Mouse (Mus musculus) hindbrain, embryonic 16.5 days (tissue): ENCODE measurements around the gene Rgs8. TPM values are rescaled to one million over a fixed set of nuclear protein-coding genes. Genes with fewer than 3 reads are reported as not detected.

Source experiments
- ATAC-seq: fragments of 200-750 bp; cut with Nextera tagmentation; 2 replicates; pipeline ENCODE4 v1.8.0; 2017; ENCODE audit warnings: moderate TSS enrichment, moderate library complexity
- H3K27ac ChIP-seq: fragments of 300-500 bp; sonication (generic); 2 replicates; pipeline ENCODE4 v1.5.1; 2014; ENCODE audit warnings: low read depth, mild to moderate bottlenecking, control low read depth, low read length, moderate library complexity
- H3K27me3 ChIP-seq: fragments of 300-500 bp; sonication (generic); replicated peaks from 2 replicates; pipeline ENCODE4 v1.6.1; 2014; ENCODE audit warnings: low read length; ENCODE audit not compliant: control insufficient read depth, insufficient read depth
- H3K36me3 ChIP-seq: fragments of 300-500 bp; sonication (generic); 2 replicates; pipeline ENCODE4 v1.6.1; 2014; ENCODE audit warnings: mild to moderate bottlenecking, low read length, moderate library complexity, mixed read lengths; ENCODE audit not compliant: control insufficient read depth, insufficient read depth
- H3K4me1 ChIP-seq: fragments of 300-500 bp; sonication (generic); 2 replicates; pipeline ENCODE4 v1.6.1; 2014; ENCODE audit warnings: low read depth, low read length; ENCODE audit not compliant: control insufficient read depth, insufficient read depth
- H3K4me2 ChIP-seq: fragments of 300-500 bp; sonication (generic); 2 replicates; pipeline ENCODE4 v1.6.1; 2014; ENCODE audit warnings: mild to moderate bottlenecking, low read length, control low read depth, moderate library complexity
- H3K4me3 ChIP-seq: fragments of 300-500 bp; sonication (generic); 2 replicates; pipeline ENCODE4 v1.5.1; 2014; ENCODE audit warnings: mild to moderate bottlenecking, low read length, control low read depth, moderate library complexity
- H3K9ac ChIP-seq: fragments of 300-500 bp; sonication (generic); 2 replicates; pipeline ENCODE4 v1.6.1; 2014; ENCODE audit warnings: low read depth, mild to moderate bottlenecking, control low read depth, low read length, moderate library complexity
- H3K9me3 ChIP-seq: fragments of 300-500 bp; sonication (generic); 2 replicates; pipeline ENCODE4 v1.6.1; 2014; ENCODE audit warnings: mild to moderate bottlenecking, low read length, moderate library complexity; ENCODE audit not compliant: control insufficient read depth
- WGBS: fragments of 180-500 bp; shearing (Covaris S2); extraction: QIAGEN DNeasy Blood & Tissue Kit; methylation state at CpG from one replicate; pipeline ENCODE4 v1.1.7; 2014; 5-methylcytosine and 5-hydroxymethylcytosine counted together
- polyA plus RNA-seq: library from polyadenylated mRNA; unstranded; fragments of >200 nt; fragmentation: Nextera tagmentation; extraction: Ambion mirVana; gene quantifications from 2 replicates; pipeline ENCODE4 v1.2.1, GENCODE M21; 2015

Gene Rgs8
- polyA plus RNA-seq, 1 experiment from 2014 or later: 18.8 TPM

DNA sequence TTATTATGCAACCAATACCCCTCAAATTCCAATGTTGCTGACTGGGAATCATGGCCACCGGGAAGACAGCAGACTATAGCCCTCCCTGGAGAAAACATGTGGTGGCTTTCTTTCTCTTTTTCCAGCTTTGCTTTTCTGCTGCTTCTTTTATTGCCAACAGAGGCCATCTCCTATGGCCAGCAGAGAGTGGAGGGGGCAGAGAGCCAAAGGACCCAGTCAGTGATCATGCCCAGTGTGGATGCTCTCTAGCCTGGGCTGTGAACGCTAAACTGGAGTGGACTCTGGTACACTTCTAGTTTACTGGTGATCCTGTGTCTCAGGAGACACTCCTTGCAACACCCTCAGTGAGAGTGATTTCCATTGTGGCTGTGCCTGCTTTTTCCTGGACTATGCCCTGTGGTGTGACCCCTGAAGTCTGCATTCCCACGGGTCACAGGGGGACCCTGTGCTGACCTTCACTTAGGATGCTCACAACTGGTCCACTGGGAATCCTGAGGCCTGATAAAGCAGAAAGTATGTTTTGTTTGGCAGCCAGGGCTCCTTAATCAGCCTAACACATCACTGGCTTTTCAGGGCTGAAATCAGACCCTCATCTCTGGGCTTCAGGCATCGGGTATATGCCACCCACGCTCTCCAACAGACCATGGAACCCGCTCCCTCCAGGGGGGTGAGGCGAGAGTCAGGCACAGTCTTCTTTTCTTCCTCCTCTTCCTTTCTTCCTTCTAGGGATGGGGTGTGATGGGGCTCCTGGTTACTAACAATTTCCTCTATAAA, 45.7 kb downstream of the Rgs8 start:
- no peak for ATAC-seq
- H3K4me3 ChIP-seq: no peak overlapping the region
- H3K27me3 ChIP-seq: no peaks in the 10 kb centered on the region
- no peak overlapping the region for H3K27ac ChIP-seq
- no peak overlapping the region for H3K4me2 ChIP-seq
- H3K9me3 ChIP-seq: no peaks in the 10 kb centered on the region
- H3K9ac ChIP-seq: no peak overlapping the region
- 63% methylated on average over 7 of the region's 7 CpGs for WGBS
- H3K36me3 ChIP-seq: no peaks in the 10 kb centered on the region
- peaks cover 6% of the 10 kb centered on the region for H3K4me1 ChIP-seq

DNA sequence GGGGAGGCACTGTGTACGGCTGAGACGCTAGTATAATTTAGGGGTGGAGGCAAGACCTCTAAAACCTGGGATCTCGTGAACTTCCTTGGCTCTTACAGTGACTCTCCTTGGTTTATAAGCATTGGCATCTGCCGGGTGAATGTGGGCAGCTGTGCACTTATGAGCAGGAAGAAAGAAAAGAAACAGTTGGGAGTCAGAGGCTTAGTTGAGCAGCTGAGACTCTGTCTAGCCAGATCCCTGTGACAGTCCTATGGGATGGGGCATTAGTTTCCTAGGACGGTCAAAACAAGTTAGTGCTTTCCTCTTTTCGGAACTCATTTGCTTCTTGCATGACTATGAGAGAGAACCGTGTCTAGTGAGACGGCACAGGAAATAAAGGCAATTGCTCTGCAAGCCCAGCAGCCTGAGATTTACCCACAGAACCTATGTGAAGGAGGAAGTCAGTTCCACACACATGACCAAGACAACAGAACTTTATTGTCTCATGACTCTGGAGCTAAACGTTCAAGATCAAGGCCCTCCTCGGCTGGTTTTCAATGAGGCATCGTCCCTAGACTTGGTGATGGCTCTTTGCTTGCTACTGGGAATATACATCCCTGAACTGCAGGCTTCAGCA, 47.7 kb downstream of the Rgs8 start:
- Histone ChIP-seq H3K4me3 (no peak overlapping the region), H3K9ac (no peak overlapping the region), H3K27me3 (no peaks in the 10 kb centered on the region), H3K4me1 (peaks cover 16% of the 10 kb centered on the region), H3K9me3 (no peaks in the 10 kb centered on the region), H3K4me2 (no peak overlapping the region), H3K27ac (no peak overlapping the region), H3K36me3 (no peaks in the 10 kb centered on the region)
- ATAC-seq: no peak
- 82% methylated on average over 11 of the region's 11 CpGs for WGBS

DNA sequence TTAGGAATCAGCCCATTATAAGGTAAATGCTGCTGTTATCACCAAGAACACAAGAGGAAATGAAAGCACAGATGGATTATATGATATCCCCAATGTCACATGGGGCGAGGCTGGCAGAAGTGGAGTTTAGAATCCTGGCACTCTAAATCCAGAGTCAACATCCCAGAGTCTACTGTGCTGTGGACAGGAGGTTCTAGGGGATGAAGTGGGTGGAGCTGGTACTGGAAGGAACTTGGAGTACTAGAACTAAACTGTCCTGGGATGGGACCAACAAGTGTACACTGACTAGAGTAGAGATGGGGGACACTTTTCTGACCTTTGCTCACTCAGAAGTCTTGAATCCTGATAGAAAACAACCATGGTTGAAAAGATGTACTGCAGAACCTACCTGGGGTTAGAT, 48.6 kb downstream of the Rgs8 start:
- H3K36me3 ChIP-seq: no peaks in the 10 kb centered on the region
- WGBS: 100% methylated on average over 1 of the region's 1 CpGs
- H3K4me3 ChIP-seq: no peak overlapping the region
- H3K4me2 ChIP-seq: no peak overlapping the region
- H3K4me1 ChIP-seq: peaks cover 16% of the 10 kb centered on the region
- no peak for ATAC-seq
- H3K9me3 ChIP-seq: no peaks in the 10 kb centered on the region
- no peak overlapping the region for H3K9ac ChIP-seq
- H3K27ac ChIP-seq: no peak overlapping the region
- H3K27me3 ChIP-seq: no peaks in the 10 kb centered on the region

DNA sequence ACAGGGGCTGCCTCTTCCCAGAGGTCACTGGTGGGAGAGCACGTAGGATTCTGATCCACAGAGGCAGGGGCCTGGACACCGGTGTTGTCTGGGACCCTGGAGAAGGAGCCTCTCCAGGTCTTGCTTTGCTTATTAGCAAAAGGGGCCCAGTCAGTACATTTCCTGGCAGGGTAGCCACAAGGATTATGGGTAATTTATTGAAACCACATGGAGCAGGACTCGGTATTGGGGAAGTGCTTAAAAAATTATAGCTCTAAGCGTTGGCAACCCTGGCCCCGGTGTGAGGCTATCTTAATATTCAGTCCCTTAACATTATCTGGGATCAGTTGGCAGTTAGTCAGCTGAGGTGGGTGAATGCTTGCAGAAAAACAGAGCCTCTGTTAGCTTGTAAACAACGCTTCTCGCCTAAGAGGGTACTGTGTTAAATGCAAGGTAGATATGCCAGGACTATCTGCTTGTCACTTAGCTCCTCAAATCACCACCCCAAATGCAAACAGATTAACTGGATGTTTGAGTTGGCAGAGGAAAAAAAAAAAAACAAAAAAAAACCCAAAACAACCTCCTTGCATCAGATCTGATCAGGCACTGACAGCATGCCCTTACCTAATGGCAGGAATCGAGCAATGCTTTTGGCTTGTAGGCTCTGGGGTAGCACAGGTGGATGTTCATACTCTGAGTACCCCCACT, 49.5 kb downstream of the Rgs8 start:
- Histone ChIP-seq H3K4me3 (no peak overlapping the region), H3K4me1 (peaks cover 16% of the 10 kb centered on the region), H3K27me3 (no peaks in the 10 kb centered on the region), H3K4me2 (no peak overlapping the region), H3K9ac (no peak overlapping the region), H3K27ac (no peak overlapping the region), H3K9me3 (no peaks in the 10 kb centered on the region), H3K36me3 (no peaks in the 10 kb centered on the region)
- 79% methylated on average over 8 of the region's 8 CpGs for whole genome bisulfite sequencing
- no peak for ATAC-seq

DNA sequence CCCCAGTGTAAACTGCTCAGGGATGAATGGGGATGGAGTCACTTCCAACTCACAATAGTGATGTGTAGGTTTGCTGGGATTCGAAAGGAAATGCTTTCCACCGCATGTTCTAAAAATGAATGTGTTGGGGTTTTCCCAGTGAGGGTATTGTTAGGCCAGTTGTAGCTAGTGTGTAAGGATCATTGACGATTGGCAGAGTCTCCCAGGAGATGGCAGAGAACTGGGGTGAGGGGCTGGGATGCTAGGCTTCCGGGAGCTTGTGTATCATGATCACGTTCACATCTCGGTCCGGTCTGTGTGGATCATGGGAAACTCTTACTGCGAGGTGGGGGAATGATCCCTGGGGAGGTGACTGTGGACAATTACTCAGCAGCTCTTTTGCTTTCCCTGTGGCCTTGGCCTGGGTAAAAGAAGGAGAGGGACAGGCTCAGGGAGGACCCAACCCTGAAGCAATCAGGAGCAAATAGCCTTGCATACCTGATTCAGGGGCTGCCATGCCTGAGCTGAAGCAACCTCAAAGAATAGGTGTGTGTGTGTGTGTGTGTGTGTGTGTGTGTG, 50.1 kb downstream of the Rgs8 start:
- peak; percentile 11; the same call in 1 of the 2 replicates for ATAC-seq
- H3K9ac ChIP-seq: no peak overlapping the region
- no peak overlapping the region for H3K4me2 ChIP-seq
- H3K4me3 ChIP-seq: no peak overlapping the region
- H3K4me1 ChIP-seq: peaks cover 16% of the 10 kb centered on the region
- no peaks in the 10 kb centered on the region for H3K27me3 ChIP-seq
- WGBS: 41% methylated on average over 8 of the region's 8 CpGs
- no peaks in the 10 kb centered on the region for H3K9me3 ChIP-seq
- no peak overlapping the region for H3K27ac ChIP-seq
- H3K36me3 ChIP-seq: no peaks in the 10 kb centered on the region

DNA sequence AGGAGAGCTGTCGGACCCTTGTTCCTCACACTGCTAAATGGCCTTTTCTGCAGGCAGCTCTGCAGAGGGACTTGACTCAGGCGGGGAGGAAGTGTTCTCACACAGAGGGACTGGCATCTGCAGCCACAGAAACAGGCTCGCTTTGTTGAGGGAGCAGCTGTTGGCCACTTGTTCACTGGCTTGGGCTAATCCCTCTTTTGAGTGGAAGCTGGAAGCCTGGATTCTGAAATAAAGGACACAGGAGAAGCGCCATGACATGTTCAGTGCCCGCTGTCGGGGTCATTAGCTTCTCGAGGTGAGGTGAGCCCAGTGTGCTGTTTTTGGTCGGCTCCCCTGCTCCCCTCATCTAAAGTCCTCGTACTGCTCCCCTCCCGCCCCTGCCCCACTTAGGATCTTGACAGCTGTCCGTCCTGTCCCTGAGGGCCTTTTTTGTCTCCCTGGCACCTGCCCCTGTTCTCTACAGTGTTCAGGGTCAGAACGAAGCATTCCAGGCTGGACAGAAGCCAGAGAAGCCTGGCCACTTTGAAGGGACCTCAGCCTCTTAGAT, 50.7 kb downstream of the Rgs8 start:
- Histone ChIP-seq H3K27ac (no peak overlapping the region), H3K9ac (no peak overlapping the region; the same call in 1 of the 2 replicates), H3K4me2 (no peak overlapping the region)

DNA sequence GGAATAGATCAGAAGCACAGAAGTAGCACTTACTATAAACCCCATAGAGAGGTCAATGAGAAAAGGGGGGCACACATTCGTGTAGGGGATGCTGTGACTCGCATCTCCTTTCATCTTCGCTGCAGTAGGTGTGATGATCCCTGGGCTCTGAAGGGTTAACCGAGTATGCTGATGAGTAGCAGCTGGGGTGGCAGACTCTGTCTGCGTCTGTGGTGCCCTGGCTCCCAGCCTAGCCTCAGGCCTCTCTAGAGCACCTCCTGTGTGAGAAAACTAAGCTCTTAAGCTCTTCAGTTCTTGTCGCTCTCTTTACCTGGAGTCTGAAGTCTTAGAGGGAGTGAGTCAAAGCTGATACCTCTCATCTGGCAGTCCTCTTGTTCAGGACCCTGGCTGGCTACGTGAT, 51.3 kb downstream of the Rgs8 start:
- Histone ChIP-seq H3K4me3 (no peak overlapping the region), H3K9me3 (no peaks in the 10 kb centered on the region), H3K27me3 (no peaks in the 10 kb centered on the region), H3K4me2 (no peak overlapping the region), H3K4me1 (peaks cover 16% of the 10 kb centered on the region), H3K9ac (no peak overlapping the region), H3K36me3 (no peaks in the 10 kb centered on the region), H3K27ac (no peak overlapping the region; the same call in 1 of the 2 replicates)
- 14% methylated on average over 7 of the region's 7 CpGs for WGBS
- 0 out of 2 replicates have a peak, but pooled peaks have one; percentile 34 for ATAC-seq

More for the DNA sequence above, 50.7 kb downstream of the Rgs8 start:
- ATAC-seq: peak; percentile 72
- Histone ChIP-seq H3K9me3 (no peaks in the 10 kb centered on the region), H3K36me3 (no peaks in the 10 kb centered on the region), H3K4me1 (peaks cover 16% of the 10 kb centered on the region), H3K27me3 (no peaks in the 10 kb centered on the region), H3K4me3 (no peak overlapping the region)
- 9% methylated on average over 12 of the region's 12 CpGs for whole genome bisulfite sequencing

DNA sequence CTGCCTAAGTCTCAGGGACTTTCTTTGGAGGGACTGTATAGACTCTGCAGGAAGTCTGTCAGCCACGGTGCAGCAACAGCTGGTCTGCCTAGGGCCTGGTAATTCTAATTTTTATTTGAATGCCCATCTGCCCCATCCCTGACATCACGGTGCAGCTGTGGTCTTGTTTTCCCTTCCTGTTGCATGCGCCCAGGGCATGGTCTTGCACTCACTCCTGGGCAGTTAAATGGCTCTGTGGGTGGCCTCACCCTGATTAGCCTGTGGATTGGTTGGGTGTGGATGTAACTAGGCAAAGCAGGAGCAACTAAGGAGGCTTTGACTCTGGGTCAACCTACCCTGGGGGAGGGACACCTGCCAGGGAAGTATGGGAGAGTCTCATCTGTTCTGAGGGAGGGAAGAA, 52.2 kb downstream of the Rgs8 start:
- Histone ChIP-seq H3K36me3 (no peaks in the 10 kb centered on the region), H3K9ac (no peak overlapping the region), H3K4me3 (no peak overlapping the region), H3K27me3 (no peaks in the 10 kb centered on the region), H3K27ac (no peak overlapping the region), H3K4me2 (no peak overlapping the region), H3K4me1 (peaks cover 16% of the 10 kb centered on the region), H3K9me3 (no peaks in the 10 kb centered on the region)
- 24% methylated on average over 3 of the region's 3 CpGs for WGBS
- ATAC-seq: peak; percentile 37; the same call in 1 of the 2 replicates

DNA sequence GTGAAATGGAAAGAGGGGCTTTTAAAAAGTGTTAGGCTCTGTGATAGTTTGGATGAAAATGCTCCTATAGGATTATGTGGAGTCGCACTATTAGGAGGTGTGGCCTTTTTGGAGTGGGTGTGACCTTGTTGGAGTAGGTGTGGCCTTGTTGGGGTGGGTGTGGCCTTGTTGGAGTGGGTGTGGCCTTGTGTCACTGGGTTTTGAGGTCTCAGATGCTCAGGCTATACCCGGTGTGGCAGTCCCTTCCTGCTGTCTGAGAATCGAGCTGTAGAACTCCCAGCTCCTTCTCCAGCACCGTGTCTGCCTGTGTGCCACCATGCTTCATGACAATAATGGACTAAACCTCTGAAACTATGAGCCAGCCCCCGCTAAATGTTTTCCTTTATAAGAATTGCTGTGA, 55.8 kb downstream of the Rgs8 start:
- Histone ChIP-seq H3K27ac (no peak overlapping the region), H3K36me3 (no peaks in the 10 kb centered on the region), H3K9me3 (no peaks in the 10 kb centered on the region), H3K4me1 (peaks cover 9% of the 10 kb centered on the region), H3K4me3 (no peak overlapping the region), H3K4me2 (no peak overlapping the region), H3K27me3 (no peaks in the 10 kb centered on the region), H3K9ac (no peak overlapping the region)
- no peak for ATAC-seq
- 86% methylated on average over 5 of the region's 5 CpGs for WGBS
